Mouse (Mus musculus): ENCODE measurements around the gene Egfl8.

DNA sequence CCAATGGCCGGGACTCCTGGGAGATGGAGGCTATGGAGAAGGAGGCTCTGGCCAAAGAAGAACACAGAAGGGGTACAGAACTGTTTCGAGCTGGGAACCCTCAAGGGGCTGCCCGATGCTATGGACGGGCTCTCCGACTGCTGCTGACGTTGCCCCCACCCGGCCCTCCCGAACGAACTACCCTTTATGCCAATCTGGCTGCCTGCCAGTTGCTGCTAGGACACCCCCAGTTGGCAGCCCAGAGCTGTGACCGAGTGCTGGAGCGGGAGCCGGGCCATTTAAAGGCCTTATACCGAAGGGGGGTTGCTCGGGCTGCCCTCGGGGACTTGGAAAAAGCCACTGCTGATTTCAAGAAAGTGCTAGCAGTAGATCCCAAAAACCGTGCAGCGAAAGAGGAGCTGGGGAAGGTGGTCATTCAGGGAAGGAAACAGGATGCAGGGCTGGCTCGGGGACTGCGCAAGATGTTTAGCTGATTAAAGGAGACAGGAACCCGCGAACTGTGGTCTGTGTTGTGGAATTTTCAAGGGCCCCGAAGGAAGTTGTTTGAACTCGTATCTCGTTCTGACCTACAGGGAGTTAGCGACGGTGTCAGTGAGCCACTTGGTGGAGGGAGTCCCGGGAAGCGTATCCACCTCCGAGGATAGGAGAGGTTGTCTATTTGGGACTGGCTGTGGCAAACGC, 30.2 kb upstream of the Egfl8 start:
- TF ChIP-seq CTCF (IDR thresholded peaks at IDR 0.05), result no peak
- TF ChIP-seq EP300 (IDR thresholded peaks at IDR 0.05), result no peak
